Mouse (Mus musculus) heart, adult 11 months (tissue): Measurements from ENCODE around the gene Tcl1.
"Not testable (repeated sequence)": the region's sequence is repeated elsewhere in the genome, so short reads cannot be mapped to it uniquely, and the experiment has no call there.

Experiments used
- DNase-seq: peaks from one replicate; pipeline ENCODE4 v3.0.0; 2022

Gene Tcl1

DNA sequence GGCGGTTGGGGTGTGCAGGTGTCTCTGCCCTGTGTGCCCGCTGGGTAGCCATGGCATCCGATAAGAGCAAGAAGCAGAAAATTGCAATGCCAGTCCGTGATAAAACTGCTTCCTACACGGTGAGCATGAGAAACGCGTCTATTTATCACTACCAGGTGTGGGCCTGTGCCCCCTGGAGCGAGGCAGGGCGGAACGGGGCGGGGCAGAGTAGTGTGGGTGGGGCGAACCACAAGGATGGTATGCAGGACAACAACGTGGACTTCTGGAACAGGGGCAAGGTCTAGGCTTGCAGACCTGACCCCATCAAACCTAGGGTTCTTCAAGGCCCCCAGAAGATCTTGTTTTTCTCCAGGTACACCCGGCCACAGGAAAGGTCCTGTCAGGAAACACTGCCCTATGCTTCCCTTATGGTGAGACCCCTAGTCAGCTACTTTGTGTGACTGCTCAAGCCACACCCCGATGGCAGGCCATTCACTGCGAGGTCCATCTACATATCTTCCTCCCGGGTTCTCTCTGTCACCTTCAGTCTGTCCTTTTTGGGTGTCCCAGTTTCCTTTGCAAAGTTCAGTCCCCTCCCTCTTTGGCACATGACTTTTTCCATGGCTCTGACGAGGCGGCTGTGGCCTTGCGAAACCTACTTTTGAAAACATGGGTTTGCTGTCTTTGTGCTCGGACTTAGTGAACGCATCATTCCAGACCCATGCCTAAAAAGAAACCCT lies at the start of gene Tcl1:
Tcl1 (minus strand) TSS at position 193 of the 719 bp plus-strand sequence.
- DNase-seq = peak; percentile 55

DNA sequence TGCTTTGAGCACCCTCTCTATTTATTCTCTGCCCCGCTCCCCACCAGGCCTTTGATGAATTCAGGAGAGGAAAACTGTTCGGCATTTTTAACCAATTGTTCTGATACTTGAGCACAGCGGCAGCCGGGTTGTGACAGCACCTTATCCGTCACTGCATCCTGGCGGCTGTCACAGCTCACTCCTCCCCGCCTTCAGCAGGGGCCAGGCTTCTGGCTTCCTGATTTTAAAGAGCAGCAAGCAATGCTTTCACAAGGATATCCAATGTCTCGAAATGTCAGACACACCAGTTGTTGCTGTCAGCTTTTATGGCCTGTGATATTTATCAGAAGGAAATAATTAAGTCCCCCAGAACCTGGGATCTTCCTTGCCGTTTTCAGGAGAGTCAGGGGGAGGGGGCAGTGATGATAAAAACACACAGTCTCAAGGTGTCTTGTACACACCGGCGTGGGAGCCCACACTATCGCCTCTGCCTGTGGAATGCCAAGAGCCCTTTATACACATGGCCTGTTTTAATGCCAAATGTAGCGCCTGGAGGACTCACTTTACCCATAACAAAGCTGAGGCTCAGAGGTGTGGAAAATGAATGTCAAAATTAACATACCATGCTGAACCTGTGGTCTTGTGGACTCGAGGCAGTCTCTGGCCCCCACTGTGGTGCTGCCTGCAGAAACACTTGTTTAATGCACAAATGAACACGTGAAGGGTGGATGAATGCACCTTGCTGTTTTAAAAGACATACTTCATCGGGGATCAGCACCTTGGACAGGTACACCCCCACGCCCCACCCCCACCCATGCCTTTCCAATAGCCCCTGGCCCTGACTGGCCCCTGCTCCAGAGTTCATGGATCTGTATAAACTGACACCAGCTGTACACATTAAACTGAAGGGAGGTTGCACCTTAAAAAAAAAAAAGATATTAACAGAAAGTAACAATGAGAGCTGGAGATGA lies 48.7 kb upstream of the Tcl1 start:
- DNase-seq = no peak

DNA sequence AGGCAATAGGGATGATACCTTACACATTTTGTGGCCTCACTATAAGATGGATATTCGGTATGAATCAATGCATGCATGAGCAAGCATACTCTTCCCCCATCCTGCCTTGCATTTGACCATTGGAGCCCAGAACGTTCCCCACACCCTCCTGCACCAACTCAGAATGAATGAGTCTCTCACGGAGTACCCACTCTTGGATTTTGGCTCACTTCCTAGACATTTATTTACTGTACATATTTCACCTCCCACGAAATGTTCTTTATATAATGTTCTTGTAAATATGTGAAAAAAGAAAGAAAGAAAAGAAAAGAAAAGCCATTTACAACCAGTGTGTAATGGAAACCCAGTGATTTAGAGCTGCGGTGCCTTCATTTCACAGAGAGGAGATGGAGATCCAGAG lies 44.5 kb upstream of the Tcl1 start:
- DNase-seq = no peak

DNA sequence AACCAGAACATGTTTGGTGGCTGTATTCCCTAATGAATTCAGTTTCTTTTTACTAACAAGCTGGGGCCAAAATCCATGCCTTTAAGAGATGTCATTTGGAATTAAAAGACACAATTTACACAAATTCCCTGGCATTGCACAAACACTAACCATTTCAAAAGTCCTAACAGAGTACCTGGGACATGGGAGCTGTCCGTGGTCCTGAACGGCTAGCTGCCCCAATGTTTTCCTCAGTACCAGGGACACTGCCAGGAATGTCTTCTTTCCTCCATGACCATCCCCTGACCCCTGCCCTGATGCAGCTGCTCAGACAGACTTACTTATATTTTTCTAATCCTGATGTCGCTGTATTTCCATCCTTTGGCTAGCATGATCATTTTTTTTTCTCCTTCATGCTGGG lies 43.5 kb upstream of the Tcl1 start:
- no peak for DNase-seq

DNA sequence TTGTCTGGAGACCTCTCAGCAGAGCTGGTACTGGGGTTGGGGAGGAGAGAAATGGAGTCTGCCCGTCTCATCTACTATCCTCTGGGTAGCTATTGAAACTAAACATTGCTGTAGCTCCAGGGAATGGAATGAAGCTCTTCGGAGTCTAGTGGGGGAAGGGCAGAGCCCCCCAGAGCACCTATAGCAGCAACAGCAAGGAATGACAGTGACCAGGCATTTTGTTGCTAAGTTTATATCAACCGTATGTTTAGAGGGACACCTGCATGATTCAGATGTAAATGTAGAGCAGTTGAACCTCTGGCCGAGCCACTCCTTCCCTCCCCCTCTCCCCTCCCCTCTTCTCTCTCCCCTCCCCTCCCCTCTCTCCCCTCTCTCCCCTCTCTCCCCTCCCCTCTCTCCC lies 36.6 kb upstream of the Tcl1 start:
- DNase-seq = no peak

DNA sequence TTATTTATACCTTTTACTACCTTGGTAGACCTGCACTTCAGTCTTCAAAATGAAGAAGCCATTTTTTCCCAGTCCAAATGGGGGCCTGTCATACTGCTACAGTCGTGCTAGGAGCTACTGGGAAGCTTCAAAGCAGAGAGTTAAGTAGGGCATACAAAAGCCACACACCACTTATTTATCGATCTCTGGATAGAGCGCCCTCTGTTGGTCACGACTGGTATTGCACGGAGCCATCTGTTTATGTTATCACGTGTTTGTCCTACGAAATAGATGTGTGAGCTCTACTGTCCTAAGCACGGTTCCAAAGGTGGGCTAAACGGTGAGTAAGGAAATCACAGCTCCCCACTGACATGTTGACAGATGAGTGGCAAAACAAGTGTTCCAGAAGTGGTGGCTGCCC lies 36.2 kb upstream of the Tcl1 start:
- no peak for DNase-seq

DNA sequence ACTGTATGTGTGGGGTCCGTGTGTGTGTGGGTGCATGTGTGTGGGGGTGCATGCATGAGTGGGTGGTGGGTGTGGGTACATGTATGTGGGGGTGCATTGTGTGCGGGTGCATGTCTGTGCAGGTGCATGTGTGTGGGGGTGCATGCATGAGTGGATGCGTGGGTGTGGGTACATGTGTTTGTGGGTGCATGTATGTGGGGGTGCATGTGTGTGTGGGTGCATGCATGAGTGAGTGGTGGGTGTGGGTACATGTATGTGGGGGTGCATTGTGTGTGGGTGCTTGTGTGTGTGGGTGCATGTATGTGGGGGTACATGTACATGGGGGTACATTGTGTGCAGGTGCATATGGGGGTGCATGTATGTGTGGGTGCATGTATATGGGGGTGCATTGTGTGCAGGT lies 31.2 kb upstream of the Tcl1 start:
- peak; percentile 74 for DNase-seq

DNA sequence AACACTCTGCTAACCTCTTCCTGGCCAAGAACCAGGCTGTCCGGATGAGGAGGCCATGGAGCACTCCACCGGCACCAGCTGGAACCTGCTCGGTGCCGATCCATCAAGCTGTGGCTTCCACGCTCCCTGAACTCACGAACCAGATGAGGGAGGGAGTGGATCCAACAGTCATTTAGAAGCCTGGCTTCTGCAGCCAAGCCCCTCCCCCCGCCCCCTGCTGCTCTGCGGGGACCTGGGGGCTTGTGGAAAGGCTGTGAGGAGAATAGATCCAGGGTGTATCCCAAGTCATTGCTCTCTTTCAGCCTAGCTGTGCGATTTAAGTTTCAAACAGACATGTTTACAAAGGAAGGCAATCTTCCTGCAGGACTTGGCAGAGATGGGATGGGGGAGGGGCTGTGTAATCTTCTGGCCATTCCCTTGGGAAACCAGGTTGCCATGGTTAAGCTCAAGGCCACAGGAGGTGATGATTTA lies 26.2 kb upstream of the Tcl1 start:
- DNase-seq = peak; percentile 76

DNA sequence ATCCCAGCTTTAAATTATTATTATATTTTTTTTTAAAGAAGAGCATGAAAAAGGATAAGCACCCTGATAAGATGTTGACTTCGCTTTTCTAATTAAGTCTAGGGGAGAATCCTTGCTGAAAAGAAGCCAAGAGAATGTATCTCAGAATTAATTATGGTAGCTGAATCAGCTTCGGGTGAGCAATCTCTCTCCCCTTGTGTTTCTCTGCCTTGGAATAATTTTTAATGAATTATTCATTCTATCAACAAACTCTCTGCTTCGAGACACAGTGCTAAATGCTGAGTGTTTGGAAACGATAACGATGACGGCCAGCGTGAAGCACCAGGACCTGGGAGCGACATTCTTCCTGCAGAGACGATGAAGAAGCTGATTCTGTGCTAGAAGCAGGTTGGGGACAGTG lies 16.5 kb upstream of the Tcl1 start:
- peak; percentile 35 for DNase-seq

DNA sequence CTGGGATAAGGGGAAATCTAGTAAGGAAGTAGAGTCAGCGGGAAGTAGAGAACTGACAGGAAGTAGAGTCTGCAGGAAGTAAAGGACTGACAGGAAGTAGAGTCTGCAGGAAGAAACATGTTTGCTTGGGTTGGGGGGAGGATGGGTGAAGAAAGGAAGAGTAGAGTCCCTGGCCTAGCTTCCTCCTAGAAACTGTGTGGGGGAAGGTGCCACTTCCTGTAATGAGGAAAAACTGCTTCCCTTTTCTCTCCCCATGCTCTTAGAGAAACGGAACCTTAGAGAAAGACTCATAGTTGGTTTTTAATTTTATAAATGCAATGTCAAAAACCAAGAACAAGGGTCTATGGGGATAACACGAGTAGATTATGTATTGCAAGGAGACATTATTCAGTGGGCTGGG lies 12.5 kb upstream of the Tcl1 start:
- peak; percentile 60 for DNase-seq

DNA sequence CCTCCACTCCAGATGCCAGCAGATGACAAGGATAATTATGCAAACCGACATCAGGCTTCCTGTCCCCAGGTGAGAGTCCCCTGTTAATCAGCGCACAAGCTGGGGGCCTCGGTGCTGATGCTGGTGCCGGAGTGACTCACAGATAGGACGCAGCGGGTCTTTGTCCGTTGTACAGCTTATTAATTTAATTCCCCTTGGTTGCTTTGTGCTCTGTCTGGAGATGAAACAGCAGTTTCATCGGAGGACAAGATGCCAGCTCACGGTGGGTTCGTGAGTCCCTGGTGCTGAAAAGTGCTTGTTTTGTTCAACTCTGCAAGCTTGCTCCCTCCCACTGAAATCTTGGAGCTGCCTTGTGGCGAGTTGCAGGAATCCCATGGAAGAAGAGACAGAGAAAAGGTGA lies 11.8 kb upstream of the Tcl1 start:
- peak; percentile 51 for DNase-seq

DNA sequence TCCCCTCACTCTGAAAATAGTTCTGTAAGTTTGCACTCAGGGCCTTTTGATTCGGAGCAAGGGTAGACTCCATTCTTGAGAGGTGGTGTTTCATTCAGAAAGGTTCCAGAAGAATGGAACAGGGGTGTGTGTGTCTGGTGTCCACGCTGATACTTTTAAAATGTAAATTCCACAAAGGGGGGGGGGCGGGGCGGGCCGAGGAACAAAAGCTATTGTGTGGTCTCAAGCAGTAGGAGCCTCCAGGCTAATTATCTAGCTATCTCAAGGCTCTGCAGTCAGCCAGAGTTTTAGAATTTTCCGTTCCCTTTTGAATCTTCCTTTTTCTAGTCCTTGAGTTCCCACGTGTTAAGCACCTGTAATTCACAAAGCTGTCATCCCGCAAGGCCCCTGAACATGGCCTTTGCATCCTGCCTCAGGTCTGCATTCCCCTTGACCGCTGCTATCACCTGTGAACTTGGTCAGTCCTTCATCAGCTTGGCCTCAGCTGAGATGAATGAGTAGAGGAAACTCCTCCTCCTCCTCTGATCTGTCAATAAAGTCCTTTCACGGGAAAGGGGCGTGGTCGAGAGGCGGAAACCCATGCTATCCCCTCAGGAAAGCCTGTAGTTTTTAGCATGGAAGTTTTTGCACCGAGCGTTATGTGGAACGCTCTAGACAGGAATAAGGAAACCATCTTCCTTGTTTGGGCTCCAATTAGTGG lies 2.2 kb upstream of the Tcl1 start:
- DNase-seq = peak; percentile 48

DNA sequence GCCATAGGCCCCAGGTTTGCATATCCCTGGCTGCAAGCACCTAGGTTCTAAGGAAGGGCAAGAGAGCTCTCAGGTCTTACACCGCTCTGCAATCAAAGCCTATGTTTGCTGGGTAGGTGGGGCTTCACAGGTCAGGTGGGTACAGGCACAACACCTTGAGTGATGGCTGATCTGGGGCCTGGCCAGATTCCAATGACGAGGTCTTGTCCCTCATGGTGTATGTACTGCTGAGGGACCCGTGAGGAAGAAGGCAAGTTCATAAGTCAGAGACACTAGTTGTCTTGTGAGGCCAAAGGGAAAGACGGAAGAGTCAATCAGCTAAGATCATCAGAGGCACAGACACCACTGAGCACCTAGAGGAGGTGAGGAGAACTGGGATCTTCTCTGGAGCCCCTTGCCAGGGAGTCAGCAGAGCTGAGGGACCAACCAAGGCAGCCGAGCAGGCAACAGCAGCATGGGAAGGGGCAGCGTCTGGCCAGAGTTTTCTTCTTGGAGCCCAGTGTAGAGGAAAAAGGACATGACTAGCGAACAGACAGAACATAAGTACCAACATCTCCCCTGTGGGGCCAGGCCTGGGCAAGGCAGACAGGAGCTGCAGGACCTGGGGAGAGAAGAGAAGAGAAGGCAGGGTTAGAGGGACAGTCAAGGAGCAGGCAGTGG lies 5.4 kb downstream of the Tcl1 start:
- peak; percentile 61 for DNase-seq

DNA sequence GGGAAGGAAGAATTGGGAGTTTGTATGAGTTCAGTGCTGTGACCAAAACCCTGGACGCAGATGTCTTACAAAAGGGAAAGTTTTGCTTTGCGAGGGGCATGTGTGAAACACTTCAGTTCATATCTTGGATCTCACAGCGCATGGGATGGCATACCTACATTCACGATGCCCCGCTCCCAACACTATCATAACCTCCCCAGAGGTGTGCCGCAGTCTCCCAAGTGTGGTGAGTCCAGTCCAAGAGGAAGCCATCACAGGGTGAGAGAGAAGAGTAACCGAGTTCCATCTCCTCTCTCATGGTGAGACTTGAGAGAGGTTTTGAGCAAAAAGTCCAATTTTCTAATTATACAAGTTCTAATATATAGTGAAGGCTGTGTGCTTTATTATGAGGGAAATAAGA lies 13.4 kb downstream of the Tcl1 start:
- peak; percentile 75 for DNase-seq

DNA sequence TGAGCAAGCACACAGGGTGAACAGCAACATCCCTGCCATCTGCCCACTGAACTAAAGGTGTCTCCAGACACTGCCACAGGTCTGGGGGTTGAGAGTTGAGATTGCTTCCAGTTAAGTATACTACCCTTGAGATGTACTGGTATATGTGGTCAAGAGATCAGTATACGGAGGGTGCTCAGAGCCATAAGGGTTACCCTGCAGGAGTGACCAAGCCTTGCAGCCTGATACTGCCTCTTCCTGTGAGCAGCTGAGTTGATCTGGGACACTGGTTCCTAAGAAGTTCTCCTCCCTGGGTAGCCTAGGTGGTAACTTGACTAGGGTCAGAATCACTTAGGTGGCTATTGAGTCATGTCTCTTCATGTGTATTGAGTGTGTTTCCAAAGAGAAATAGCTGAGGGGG lies 14.2 kb downstream of the Tcl1 start:
- DNase-seq = peak; percentile 74

DNA sequence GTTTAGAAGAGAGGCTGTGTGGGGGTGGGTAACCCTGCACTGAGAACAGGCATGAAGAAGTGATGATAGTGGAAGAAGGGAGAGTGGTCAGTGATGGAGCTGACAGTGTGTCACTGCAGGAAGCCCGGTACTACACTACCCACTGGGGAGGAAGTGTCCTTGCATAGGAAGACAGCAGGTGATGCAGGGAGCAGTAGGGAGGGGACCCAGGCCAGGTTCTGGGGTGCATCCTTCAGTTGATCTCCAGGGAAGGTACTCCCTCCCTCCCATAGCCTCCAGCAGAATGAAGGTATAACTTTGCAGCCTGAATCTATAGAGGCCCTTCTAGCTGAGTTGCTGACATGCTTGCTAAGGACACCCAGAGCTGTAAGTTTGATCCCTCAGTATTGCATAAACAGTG lies 15.5 kb downstream of the Tcl1 start:
- DNase-seq = peak; percentile 61

DNA sequence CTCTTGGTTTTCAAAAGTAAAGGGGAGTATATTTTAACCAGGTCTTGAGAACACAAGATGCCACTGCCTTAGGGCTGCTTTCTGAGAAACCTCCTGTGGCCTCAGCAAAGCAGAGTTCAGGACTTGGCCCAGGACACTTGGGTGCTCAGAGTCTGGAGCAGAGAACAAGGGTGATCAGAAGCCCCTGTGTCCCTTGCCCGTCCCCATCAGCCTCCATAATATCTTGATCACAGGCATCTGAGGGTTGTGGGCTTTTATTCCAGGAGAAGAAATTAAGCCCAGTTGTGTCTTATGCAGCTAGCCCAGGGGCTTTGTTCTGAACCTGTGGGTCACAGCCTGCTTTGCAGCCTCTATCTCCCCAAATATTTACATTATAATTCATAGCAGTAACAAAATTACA lies 20.9 kb downstream of the Tcl1 start, which contains the start of gene Tcl1b4:
Tcl1b4 (plus strand) TSS at position 301 of the 400 bp plus-strand sequence.
- DNase-seq = not testable (repeated sequence)

DNA sequence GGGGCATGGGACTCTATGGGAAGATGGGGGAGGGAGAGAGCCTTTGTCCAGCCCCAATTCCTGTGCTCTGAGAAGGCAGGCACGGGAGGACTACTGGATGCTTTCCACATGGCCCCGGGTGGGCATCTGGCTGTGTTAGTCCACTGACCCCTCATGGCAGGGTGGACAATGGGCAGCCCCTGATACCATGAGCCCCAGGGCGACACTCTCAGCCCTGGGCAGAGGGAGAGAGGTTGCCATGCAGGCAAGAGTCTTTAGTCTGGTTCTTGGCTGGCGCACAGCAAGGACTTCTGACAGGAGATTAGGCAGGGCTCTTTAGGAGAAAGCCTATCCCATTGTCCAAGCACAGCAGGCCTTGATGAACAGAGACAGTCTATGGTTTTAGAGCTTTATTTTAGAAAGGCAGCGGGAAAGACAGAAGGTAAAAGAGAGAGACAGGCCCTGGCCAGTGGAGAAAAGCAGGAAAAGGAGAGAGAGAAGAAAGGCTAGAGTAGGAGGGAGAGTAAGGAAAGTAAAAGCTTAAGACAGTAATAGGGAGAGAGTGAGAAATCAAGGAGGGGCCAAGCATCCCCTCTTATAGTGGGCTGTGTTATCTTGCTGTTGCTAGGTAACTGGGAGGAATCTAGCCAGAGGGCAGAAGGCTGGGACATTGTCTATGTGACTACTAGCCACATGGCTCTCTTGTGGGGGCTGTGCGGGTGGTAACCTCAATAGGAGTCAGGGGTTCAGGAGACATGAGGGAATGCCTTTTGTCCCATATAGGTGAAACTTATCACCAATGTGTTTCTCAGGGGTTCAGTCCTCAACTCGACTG lies 22.7 kb downstream of the Tcl1 start:
- DNase-seq = not testable (repeated sequence)

DNA sequence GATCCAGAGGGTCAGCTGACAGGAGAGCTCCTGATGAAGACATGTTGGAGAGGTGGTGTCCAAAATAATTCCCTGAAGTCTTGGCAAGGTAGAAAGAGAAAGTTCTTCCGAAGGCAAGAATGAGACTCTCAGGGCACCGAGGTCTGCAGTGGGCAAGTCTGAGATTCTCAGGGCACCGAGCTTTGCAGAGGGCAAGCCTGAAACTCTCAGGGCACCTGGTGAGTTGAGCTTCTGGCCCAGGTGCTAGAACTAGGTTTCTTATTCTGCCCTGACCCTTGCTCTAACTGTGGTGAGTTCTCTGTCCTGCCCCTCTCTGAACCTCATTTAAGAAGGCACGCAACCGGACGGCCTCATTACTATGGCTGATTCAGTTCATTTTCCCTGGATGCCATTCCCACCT lies 31.9 kb downstream of the Tcl1 start, which contains the start of gene Tcl1b3:
Tcl1b3 (plus strand) TSS at position 301 of the 400 bp plus-strand sequence.
- not testable (repeated sequence) for DNase-seq

DNA sequence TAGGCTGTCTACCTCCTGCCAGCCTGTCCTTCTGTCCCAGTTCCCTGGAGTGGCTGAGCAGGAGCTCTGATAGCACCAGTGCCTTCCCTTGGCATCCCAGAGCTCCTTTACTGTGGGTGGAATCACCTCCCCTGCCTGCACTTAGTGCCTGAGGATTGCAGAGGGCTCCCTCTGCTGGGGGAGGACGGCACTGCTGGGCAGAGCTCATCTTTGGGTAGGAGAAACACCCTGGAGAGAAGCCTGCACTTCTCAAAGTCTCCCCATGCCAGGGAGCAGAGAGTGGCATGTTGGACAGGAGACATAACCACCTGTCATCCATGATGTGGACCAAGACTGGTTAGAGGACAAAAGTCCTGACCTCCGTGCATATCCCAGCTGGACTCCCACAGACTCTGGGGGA lies 33.6 kb downstream of the Tcl1 start:
- not testable (repeated sequence) for DNase-seq

DNA sequence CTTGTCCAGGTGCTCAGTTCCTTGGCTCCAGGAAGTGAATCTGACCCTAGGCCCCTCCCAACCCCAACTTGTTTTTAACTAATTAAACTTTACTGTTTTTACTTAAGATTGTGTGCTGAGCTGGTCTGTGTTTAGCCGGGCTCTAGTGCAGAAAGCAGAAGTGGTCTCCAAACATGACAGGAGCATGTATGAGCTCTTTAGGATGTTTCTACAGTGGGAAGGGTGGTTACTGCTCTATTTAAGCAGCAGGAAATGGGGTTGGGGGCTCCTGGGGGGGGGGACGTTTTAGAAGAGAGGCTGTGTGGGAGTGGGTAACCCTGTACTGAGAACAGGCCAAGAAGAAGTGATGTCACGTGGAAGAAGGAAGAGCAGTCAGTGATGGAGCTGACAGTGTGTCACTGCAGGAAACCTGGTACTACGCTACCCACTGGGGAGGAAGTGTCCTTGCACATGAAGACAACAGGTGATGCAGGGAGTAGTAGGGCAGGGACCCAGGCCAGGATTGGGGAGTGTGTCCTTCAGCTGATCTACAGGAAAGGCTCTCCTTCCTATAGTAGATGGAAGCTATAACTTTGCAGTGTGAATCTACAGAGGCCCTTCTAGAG lies 41.5 kb downstream of the Tcl1 start:
- DNase-seq = not testable (repeated sequence)
